Mouse (Mus musculus) neural tube, embryonic 12.5 days (tissue): ENCODE results near the gene Gnpat. TPM values are rescaled to one million over a fixed set of nuclear protein-coding genes. Genes with fewer than 3 reads are reported as not detected.
A peak's percentile ranks its signal among the peaks of the same experiment; 100 is the strongest.

Experiments used
- ATAC-seq: fragments of 200-750 bp; cut with Nextera tagmentation; 2 replicates; pipeline ENCODE4 v1.8.0; 2017; ENCODE audit warnings: low read depth, mild to moderate bottlenecking, moderate TSS enrichment, moderate library complexity; ENCODE audit not compliant: low FRiP score
- H3K27ac ChIP-seq: fragments of 300-500 bp; sonication (generic); 2 replicates; pipeline ENCODE4 v1.5.1; 2016
- H3K27me3 ChIP-seq: fragments of 300-500 bp; sonication (generic); replicated peaks from 2 replicates; pipeline ENCODE4 v1.6.1; 2016; ENCODE audit warnings: mild to moderate bottlenecking
- H3K36me3 ChIP-seq: fragments of 300-500 bp; sonication (generic); 2 replicates; pipeline ENCODE4 v1.6.1; 2016; ENCODE audit warnings: mild to moderate bottlenecking
- H3K4me1 ChIP-seq: fragments of 300-500 bp; sonication (generic); 2 replicates; pipeline ENCODE4 v1.6.1; 2016
- H3K4me2 ChIP-seq: fragments of 300-500 bp; sonication (generic); replicated peaks from 2 replicates; pipeline ENCODE4 v1.6.1; 2016; ENCODE audit warnings: mild to moderate bottlenecking
- H3K4me3 ChIP-seq: fragments of 300-500 bp; sonication (generic); 2 replicates; pipeline ENCODE4 v1.5.1; 2016
- H3K9ac ChIP-seq: fragments of 300-500 bp; sonication (generic); 2 replicates; pipeline ENCODE4 v1.6.1; 2016; ENCODE audit warnings: mild to moderate bottlenecking
- H3K9me3 ChIP-seq: fragments of 300-500 bp; sonication (generic); 2 replicates; pipeline ENCODE4 v1.6.1; 2016; ENCODE audit warnings: mild to moderate bottlenecking
- WGBS: fragments of 180-500 bp; shearing (Covaris S2); methylation state at CpG from one replicate; pipeline ENCODE4 v1.1.7; 2016; 5-methylcytosine and 5-hydroxymethylcytosine counted together
- polyA plus RNA-seq: library from polyadenylated mRNA; unstranded; fragments of >200 nt; fragmentation: Nextera tagmentation; extraction: Ambion mirVana; gene quantifications from 2 replicates; pipeline ENCODE4 v1.2.1, GENCODE M21; 2016

The Gnpat gene
- polyA plus RNA-seq, 1 experiment from 2014 or later, result 111 TPM

DNA sequence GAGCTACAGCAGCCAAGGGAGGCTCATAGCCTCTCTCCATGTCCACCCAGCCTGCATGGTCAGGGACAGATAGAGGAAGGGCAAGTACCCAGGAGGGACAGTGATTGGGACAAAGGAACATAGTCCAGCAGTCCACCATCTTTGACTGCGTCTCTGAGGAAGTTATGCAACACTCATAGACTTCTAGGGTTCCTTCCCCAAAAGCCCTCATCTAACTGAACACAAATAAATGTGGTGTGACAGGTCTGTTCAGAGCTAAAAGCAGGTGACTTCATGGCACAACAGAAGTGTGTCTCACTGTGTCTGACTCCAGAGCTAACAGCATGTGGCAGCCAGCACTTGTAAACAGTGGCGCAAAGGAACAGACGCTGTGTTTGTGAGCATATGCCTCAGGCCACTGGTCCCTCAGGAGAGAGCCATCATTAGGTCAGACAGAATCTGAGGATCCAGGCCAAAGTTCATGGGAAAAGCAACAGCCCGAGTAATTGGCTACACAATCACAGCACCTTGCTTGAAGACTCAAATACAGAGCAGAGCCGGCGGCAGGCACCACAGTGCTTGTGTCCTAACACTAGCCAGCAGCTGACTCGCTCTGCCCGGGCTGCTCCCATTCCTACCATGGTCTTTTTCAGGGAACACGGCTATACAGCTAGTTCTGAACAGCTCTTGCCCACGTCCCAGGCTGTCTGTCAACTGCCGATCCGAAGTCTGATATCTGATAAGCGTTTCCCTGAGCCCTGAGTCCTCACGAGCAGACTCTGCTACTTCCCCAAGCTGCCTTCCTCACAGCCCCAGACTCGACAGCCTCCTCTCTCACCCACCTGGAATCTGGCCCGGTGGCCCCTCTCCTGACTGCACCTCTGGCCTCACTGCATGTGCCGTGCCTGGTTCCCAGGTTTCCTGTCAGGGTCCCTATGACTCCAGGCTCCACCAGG lies 49.4 kb downstream of the Gnpat start:
- H3K27me3 ChIP-seq, result no peaks in the 10 kb centered on the region
- peak overlapping the region; percentile 38; the same call in 1 of the 2 replicates for H3K9ac ChIP-seq
- peaks cover 77% of the 10 kb centered on the region for H3K36me3 ChIP-seq
- WGBS, result 80% methylated on average over 17 of the region's 17 CpGs
- H3K9me3 ChIP-seq, result no peaks in the 10 kb centered on the region
- ATAC-seq, result no peak
- no peaks in the 10 kb centered on the region for H3K4me1 ChIP-seq
- H3K4me2 ChIP-seq, result no peak overlapping the region
- no peak overlapping the region for H3K4me3 ChIP-seq
- no peak overlapping the region for H3K27ac ChIP-seq

GRCm38 (mm10) chr8:124914061-124914460 lies 51.2 kb downstream of the Gnpat start:
- peaks cover 59% of the 10 kb centered on the region for H3K36me3 ChIP-seq
- no peak overlapping the region for H3K4me3 ChIP-seq
- no peak overlapping the region for H3K4me2 ChIP-seq
- no peak overlapping the region for H3K27ac ChIP-seq
- H3K4me1 ChIP-seq, result no peaks in the 10 kb centered on the region
- ATAC-seq, result no peak
- H3K27me3 ChIP-seq, result no peaks in the 10 kb centered on the region
- H3K9me3 ChIP-seq, result no peaks in the 10 kb centered on the region
- 95% methylated on average over 5 of the region's 5 CpGs for WGBS
- H3K9ac ChIP-seq, result no peak overlapping the region

DNA sequence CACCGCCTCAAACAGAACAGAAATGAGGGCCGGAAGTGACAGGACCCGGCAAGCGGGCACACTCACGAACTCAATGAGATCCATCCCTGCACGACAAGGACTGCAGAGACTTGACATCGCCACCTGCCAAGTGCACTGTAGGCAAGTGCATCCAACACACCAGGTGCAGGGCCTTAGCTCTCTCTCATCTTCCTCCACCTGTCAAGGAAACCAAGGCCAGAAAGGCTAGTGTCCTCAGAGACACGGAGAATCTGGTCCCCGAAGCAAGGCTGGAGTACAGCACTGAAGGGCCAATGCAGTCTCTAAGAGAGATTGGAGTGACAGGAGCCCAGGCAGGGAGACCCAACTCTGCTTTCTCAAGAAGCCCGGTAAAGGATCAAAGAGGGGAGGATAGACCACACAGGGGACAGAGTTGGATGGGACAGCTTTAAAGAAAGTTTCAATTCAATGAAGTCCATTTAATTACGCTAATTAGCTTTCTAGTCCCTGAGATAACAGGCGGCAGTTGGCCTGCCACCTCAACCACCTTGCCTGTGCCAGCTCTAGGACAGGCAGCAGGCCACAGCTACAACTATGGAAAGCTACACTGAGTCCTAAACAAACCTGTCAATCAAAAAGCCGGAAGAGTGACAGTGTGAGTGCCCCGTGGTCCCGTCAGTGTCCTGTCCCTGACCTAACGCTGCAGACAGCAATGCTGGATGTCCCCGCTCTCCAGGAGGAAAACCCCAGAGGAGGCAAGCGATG lies 55.1 kb downstream of the Gnpat start:
- Histone ChIP-seq H3K4me2 (no peak overlapping the region), H3K27me3 (no peaks in the 10 kb centered on the region), H3K4me3 (no peak overlapping the region), H3K9ac (no peak overlapping the region), H3K27ac (no peak overlapping the region), H3K9me3 (no peaks in the 10 kb centered on the region), H3K36me3 (peaks cover 29% of the 10 kb centered on the region), H3K4me1 (no peaks in the 10 kb centered on the region)
- ATAC-seq, result no peak
- WGBS, result 81% methylated on average over 18 of the region's 18 CpGs

GRCm38 (mm10) chr8:124921369-124922279 lies 58.8 kb downstream of the Gnpat start:
- Histone ChIP-seq H3K4me3 (no peak overlapping the region), H3K27ac (no peak overlapping the region), H3K4me1 (no peaks in the 10 kb centered on the region), H3K27me3 (no peaks in the 10 kb centered on the region), H3K36me3 (peaks cover 11% of the 10 kb centered on the region; the same call in 1 of the 2 replicates), H3K4me2 (no peak overlapping the region), H3K9ac (no peak overlapping the region), H3K9me3 (no peaks in the 10 kb centered on the region)
- no peak for ATAC-seq
- 88% methylated on average over 18 of the region's 18 CpGs for WGBS

- Histone ChIP-seq H3K27ac (no peak overlapping the region), H3K36me3 (peaks cover 14% of the 10 kb centered on the region; the same call in 1 of the 2 replicates), H3K9ac (no peak overlapping the region), H3K4me3 (no peak overlapping the region), H3K27me3 (no peaks in the 10 kb centered on the region), H3K9me3 (no peaks in the 10 kb centered on the region), H3K4me1 (no peaks in the 10 kb centered on the region), H3K4me2 (no peak overlapping the region)
- ATAC-seq, result no peak
- 80% methylated on average over 11 of the region's 11 CpGs for WGBS
These were observed 59.8 kb downstream of the Gnpat start for GRCm38 (mm10) chr8:124922490-124923089.

- no peak for ATAC-seq
- Histone ChIP-seq H3K9me3 (no peaks in the 10 kb centered on the region), H3K27ac (no peak overlapping the region), H3K36me3 (peaks cover 14% of the 10 kb centered on the region; the same call in 1 of the 2 replicates), H3K4me3 (no peak overlapping the region), H3K4me1 (no peaks in the 10 kb centered on the region), H3K9ac (no peak overlapping the region), H3K27me3 (no peaks in the 10 kb centered on the region), H3K4me2 (no peak overlapping the region)
- 90% methylated on average over 15 of the region's 15 CpGs for WGBS
These were observed 61.3 kb downstream of the Gnpat start for GRCm38 (mm10) chr8:124923971-124924652.

DNA sequence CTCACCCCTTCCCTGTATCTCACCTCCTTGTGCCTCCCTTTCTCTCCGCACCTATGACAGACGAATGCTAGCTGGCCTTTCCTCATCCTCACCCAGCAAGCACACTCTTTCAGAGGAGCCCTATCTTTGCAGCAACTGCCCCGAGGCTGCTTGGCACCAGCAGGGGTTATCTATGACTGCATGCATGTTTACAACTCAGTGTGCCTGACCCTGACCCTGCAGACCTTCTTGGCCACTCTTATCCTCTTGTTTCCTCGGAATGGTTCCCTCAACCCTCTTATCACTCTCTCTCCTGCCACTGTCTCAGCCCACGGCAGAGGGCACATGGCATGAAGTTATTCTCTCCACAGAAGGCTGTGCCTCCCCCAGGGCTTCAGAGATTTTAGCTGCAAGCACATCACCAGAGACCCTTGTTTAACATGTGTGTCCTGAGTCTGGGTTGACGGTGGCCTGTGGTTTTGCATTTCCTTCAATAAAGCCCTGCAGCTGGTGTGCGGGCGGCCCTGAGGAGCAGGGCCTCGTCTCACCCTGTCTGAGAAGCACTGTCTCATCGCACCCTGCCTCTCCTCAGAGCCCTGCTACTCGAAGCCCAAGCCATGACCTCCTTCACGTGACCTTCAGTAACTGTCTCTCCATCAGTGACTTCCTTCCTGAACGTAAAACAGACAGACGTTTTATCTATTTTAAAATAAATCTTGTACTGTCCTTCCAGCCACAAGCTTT lies 62.9 kb downstream of the Gnpat start:
- Histone ChIP-seq H3K36me3 (peaks cover 14% of the 10 kb centered on the region; the same call in 1 of the 2 replicates), H3K4me3 (no peak overlapping the region), H3K27ac (no peak overlapping the region), H3K9ac (no peak overlapping the region), H3K4me2 (no peak overlapping the region), H3K9me3 (no peaks in the 10 kb centered on the region), H3K4me1 (no peaks in the 10 kb centered on the region), H3K27me3 (no peaks in the 10 kb centered on the region)
- no peak for ATAC-seq
- 85% methylated on average over 14 of the region's 14 CpGs for WGBS

- Histone ChIP-seq H3K4me3 (no peak overlapping the region), H3K4me1 (no peaks in the 10 kb centered on the region), H3K36me3 (peaks cover 14% of the 10 kb centered on the region; the same call in 1 of the 2 replicates), H3K27me3 (no peaks in the 10 kb centered on the region), H3K9ac (no peak overlapping the region), H3K4me2 (no peak overlapping the region), H3K9me3 (no peaks in the 10 kb centered on the region), H3K27ac (no peak overlapping the region)
- 91% methylated on average over 10 of the region's 10 CpGs for WGBS
- ATAC-seq, result no peak
These were observed 63.5 kb downstream of the Gnpat start for GRCm38 (mm10) chr8:124926351-124926771.

DNA sequence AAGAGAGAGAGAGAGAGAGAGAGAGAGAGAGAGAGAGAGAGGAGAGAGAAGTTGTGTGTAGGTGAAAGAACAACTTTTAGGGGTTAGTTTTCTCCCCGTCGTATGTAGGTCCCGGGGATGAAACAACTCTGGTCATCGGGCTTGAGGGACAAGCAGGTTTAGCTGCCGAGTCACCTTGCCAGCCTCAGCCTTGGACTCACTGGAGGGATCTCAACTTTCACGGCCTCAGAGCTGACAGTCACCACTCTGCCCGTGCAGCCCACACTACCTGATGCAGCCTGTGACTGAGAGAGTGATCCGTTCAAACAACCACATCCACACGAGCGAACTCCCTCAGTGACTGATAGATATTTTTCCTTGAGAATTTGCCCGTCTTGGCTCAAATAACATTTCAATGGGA lies 66.2 kb downstream of the Gnpat start:
- no peak overlapping the region for H3K4me2 ChIP-seq
- no peak for ATAC-seq
- no peak overlapping the region for H3K27ac ChIP-seq
- H3K4me3 ChIP-seq, result no peak overlapping the region
- 94% methylated on average over 11 of the region's 11 CpGs for WGBS
- no peaks in the 10 kb centered on the region for H3K27me3 ChIP-seq
- H3K9me3 ChIP-seq, result no peaks in the 10 kb centered on the region
- no peak overlapping the region for H3K9ac ChIP-seq
- no peaks in the 10 kb centered on the region for H3K4me1 ChIP-seq
- peaks cover 14% of the 10 kb centered on the region; the same call in 1 of the 2 replicates for H3K36me3 ChIP-seq

- WGBS, result 94% methylated on average over 13 of the region's 13 CpGs
- Histone ChIP-seq H3K9ac (no peak overlapping the region), H3K4me1 (no peaks in the 10 kb centered on the region), H3K27me3 (no peaks in the 10 kb centered on the region), H3K9me3 (no peaks in the 10 kb centered on the region), H3K4me2 (no peak overlapping the region), H3K36me3 (peaks cover 14% of the 10 kb centered on the region; the same call in 1 of the 2 replicates), H3K27ac (no peak overlapping the region), H3K4me3 (no peak overlapping the region)
- no peak for ATAC-seq
These were observed 67.3 kb downstream of the Gnpat start for GRCm38 (mm10) chr8:124930086-124930485.
